ENCODE assay signal across 8 mouse cellular contexts in genomic region chr3:57470326-57470725, GRCm38 (mm10). TPM values are rescaled to one million over a fixed set of nuclear protein-coding genes. Genes with fewer than 3 reads are reported as not detected.
DNase-seq lines count a peak whose midpoint lies in the region; ATAC-seq lines count a peak whose summit lies in the region.

No protein-coding gene starts in this region.

- peaks cover 29% of the 10 kb centered on the region for H3K4me1 ChIP-seq in embryonic facial prominence, embryonic 15.5 days
- H3K4me1 ChIP-seq in heart, embryonic 12.5 days (replicated peaks): peaks cover 40% of the 10 kb centered on the region
- peaks cover 27% of the 10 kb centered on the region for H3K4me1 ChIP-seq in kidney, embryonic 14.5 days (ENCODE audit: control insufficient read depth, insufficient read depth, low read length)

- WGBS in embryonic facial prominence, embryonic 15.5 days: 10% methylated on average over 5 of the region's 5 CpGs
- 32% methylated on average over 5 of the region's 5 CpGs for WGBS in heart, embryonic 12.5 days
- WGBS in kidney, embryonic 14.5 days: 7% methylated on average over 5 of the region's 5 CpGs

- H3K4me3 ChIP-seq in embryonic facial prominence, embryonic 15.5 days (replicated peaks): no peak overlapping the region
- H3K4me3 ChIP-seq in heart, embryonic 12.5 days: peak overlapping the region; percentile 15; the same call in 1 of the 2 replicates
- no peak overlapping the region for H3K4me3 ChIP-seq in kidney, embryonic 14.5 days (ENCODE audit: low read length)

- H3K9ac ChIP-seq in embryonic facial prominence, embryonic 15.5 days: no peak overlapping the region
- H3K9ac ChIP-seq in heart, embryonic 12.5 days: peak overlapping the region; percentile 58
- peak overlapping the region; percentile 40; the same call in 1 of the 2 replicates for H3K9ac ChIP-seq in kidney, embryonic 14.5 days (ENCODE audit: low read depth, low read length)

- peak; percentile 33 to 60 for DNase-seq in urinary bladder, adult 18-20 months (ENCODE audit: low spot score in 2 of 2)
- DNase-seq in urinary bladder, adult 2 months (ENCODE audit: low spot score): no peak
- DNase-seq in lung, postnatal 10 days: peak; percentile 78
- DNase-seq in right cerebral cortex, postnatal 14 days: peak; percentile 15
- DNase-seq in thymus, postnatal 0 days (ENCODE audit: low spot score): no peak

- peak; percentile 53 for ATAC-seq in embryonic facial prominence, embryonic 15.5 days (ENCODE audit: insufficient number of reproducible peaks, low FRiP score, low TSS enrichment, low read depth)
- ATAC-seq in heart, embryonic 12.5 days (ENCODE audit: insufficient number of reproducible peaks, low FRiP score): no peak
- ATAC-seq in kidney, embryonic 14.5 days (ENCODE audit: low FRiP score, low TSS enrichment): peak; percentile 65; the same call in 1 of the 2 replicates

- H3K9me3 ChIP-seq in embryonic facial prominence, embryonic 15.5 days (replicated peaks): no peaks in the 10 kb centered on the region
- no peaks in the 10 kb centered on the region for H3K9me3 ChIP-seq in heart, embryonic 12.5 days (replicated peaks)
- no peaks in the 10 kb centered on the region for H3K9me3 ChIP-seq in kidney, embryonic 14.5 days (ENCODE audit: control insufficient read depth, low read length)

- no peaks in the 10 kb centered on the region; the same call in 1 of the 2 replicates for H3K36me3 ChIP-seq in embryonic facial prominence, embryonic 15.5 days
- no peaks in the 10 kb centered on the region for H3K36me3 ChIP-seq in heart, embryonic 12.5 days
- H3K36me3 ChIP-seq in kidney, embryonic 14.5 days (ENCODE audit: control insufficient read depth, insufficient read depth, low read length): no peaks in the 10 kb centered on the region

- H3K27me3 ChIP-seq in embryonic facial prominence, embryonic 15.5 days: no peaks in the 10 kb centered on the region
- H3K27me3 ChIP-seq in heart, embryonic 12.5 days (replicated peaks): no peaks in the 10 kb centered on the region
- no peaks in the 10 kb centered on the region for H3K27me3 ChIP-seq in kidney, embryonic 14.5 days (ENCODE audit: control insufficient read depth, insufficient read depth, low read length)

- peak overlapping the region; percentile 89 for H3K27ac ChIP-seq in embryonic facial prominence, embryonic 15.5 days (replicated peaks)
- peak overlapping the region; percentile 82 for H3K27ac ChIP-seq in heart, embryonic 12.5 days (ENCODE audit: poor library complexity, severe bottlenecking)
- peak overlapping the region; percentile 84; the same call in 1 of the 2 replicates for H3K27ac ChIP-seq in kidney, embryonic 14.5 days (ENCODE audit: low read depth, low read length)

- peak overlapping the region; percentile 45 for H3K4me2 ChIP-seq in embryonic facial prominence, embryonic 15.5 days (replicated peaks)
- H3K4me2 ChIP-seq in heart, embryonic 12.5 days: peak overlapping the region; percentile 65
- H3K4me2 ChIP-seq in kidney, embryonic 14.5 days (replicated peaks; ENCODE audit: low read depth, low read length): peak overlapping the region; percentile 32

RNA-seq across cellular contexts. Expression of gene Tm4sf4, which starts 45.2 kb away (rescaled TPM):
- polyA plus RNA-seq in urinary bladder, adult 2 months (2012; rRNA removed): 0.17 and 0.27 TPM in 2 replicates
- polyA plus RNA-seq in embryonic facial prominence, embryonic 15.5 days (2015; fragmentation: Nextera tagmentation; extraction: Ambion mirVana): 0.11 TPM in 1 of 2 replicates, not detected in the other
- polyA plus RNA-seq in heart, embryonic 12.5 days (2016; fragmentation: Nextera tagmentation; extraction: Ambion mirVana): 0.52 TPM in 1 of 2 replicates, not detected in the other
- polyA plus RNA-seq in kidney, embryonic 14.5 days (2014; fragmentation: Nextera tagmentation; extraction: Ambion mirVana): 0.21 and 0.51 TPM in 2 replicates
- polyA plus RNA-seq in thymus, postnatal 0 days (2015; fragmentation: Nextera tagmentation; extraction: Ambion mirVana): not detected in 2 replicates

Comparison
In these comparisons a context has a peak if more than half of its experiments do, and no peak if none do; other contexts are left out.
1. DNase-seq: peak in urinary bladder, adult 18-20 months (2 of 2), lung, postnatal 10 days (single experiment) and right cerebral cortex, postnatal 14 days (single experiment); none in urinary bladder, adult 2 months (single experiment) and thymus, postnatal 0 days (single experiment).
2. Peak in every context shown above with its lines, with median percentiles within 50 percentile points of each other: H3K27ac ChIP-seq and H3K4me2 ChIP-seq.